Comparison of ENCODE assay signal across 10 mouse cellular contexts in genomic region chr4:49251262-49251661, GRCm38 (mm10).
A peak's percentile ranks its signal among the peaks of the same experiment; 100 is the strongest.
DNase-seq lines count a peak whose midpoint lies in the region; ATAC-seq and TF ChIP-seq lines count a peak whose summit lies in the region.
"Had no signal": no experiment of that assay in that cellular context is flagged by ENCODE, and none has a peak within 500 bp of the region (broad histone marks: within the 10 kb centered on the region; RNA-seq: fewer than 3 reads in every experiment).

No protein-coding gene starts in this region.

- H3K9me3 ChIP-seq in lung, embryonic 14.5 days (ENCODE audit: low read depth, low read length) = no peaks in the 10 kb centered on the region
- H3K9me3 ChIP-seq in embryonic facial prominence, embryonic 14.5 days (ENCODE audit: control insufficient read depth, low read length) = no peaks in the 10 kb centered on the region
- H3K9me3 ChIP-seq: liver, embryonic 13.5 days had no signal

- H3K9ac ChIP-seq in lung, embryonic 14.5 days = no peak overlapping the region
- H3K9ac ChIP-seq in embryonic facial prominence, embryonic 14.5 days (ENCODE audit: low read depth, low read length) = no peak overlapping the region
- H3K9ac ChIP-seq: liver, embryonic 13.5 days had no signal

- ATAC-seq in frontal cortex, adult (ENCODE audit: low TSS enrichment) = peak; percentile 74
- ATAC-seq in lung, embryonic 14.5 days (ENCODE audit: insufficient read depth) = no peak
- ATAC-seq in embryonic facial prominence, embryonic 14.5 days (ENCODE audit: low read depth) = no peak; the same call in 1 of the 2 replicates
- no peak for ATAC-seq in megakaryocyte-erythroid progenitor cell, adult 5-6 weeks (replicated peaks; ENCODE audit: low FRiP score, low TSS enrichment, poor library complexity, severe bottlenecking)

- H3K27ac ChIP-seq in lung, embryonic 14.5 days (ENCODE audit: low read depth) = no peak overlapping the region
- no peak overlapping the region for H3K27ac ChIP-seq in embryonic facial prominence, embryonic 14.5 days (replicated peaks; ENCODE audit: low read depth, low read length)
- H3K27ac ChIP-seq: liver, embryonic 13.5 days had no signal

- H3K4me2 ChIP-seq in lung, embryonic 14.5 days = no peak overlapping the region
- H3K4me2 ChIP-seq in embryonic facial prominence, embryonic 14.5 days (ENCODE audit: low read depth, low read length) = no peak overlapping the region
- H3K4me2 ChIP-seq: liver, embryonic 13.5 days had no signal

- H3K36me3 ChIP-seq in lung, embryonic 14.5 days (ENCODE audit: insufficient read depth) = no peaks in the 10 kb centered on the region
- no peaks in the 10 kb centered on the region for H3K36me3 ChIP-seq in embryonic facial prominence, embryonic 14.5 days (ENCODE audit: control insufficient read depth, insufficient read depth, low read length)
- H3K36me3 ChIP-seq: liver, embryonic 13.5 days had no signal

- H3K4me1 ChIP-seq in lung, embryonic 14.5 days (ENCODE audit: insufficient read depth) = no peaks in the 10 kb centered on the region
- H3K4me1 ChIP-seq in embryonic facial prominence, embryonic 14.5 days (ENCODE audit: control insufficient read depth, insufficient read depth, low read length) = 0 out of 2 replicates have a peak, but pooled peaks cover 2% of the 10 kb centered on the region
- H3K4me1 ChIP-seq: liver, embryonic 13.5 days had no signal

- 17% methylated on average over 3 of the region's 3 CpGs for WGBS in lung, embryonic 14.5 days
- 17% methylated on average over 3 of the region's 3 CpGs for WGBS in embryonic facial prominence, embryonic 14.5 days

- no peak for DNase-seq in frontal cortex, postnatal 14 days (ENCODE audit: low spot score in 2 of 2)
- DNase-seq in lung, embryonic 14.5 days = peak; percentile 57
- DNase-seq in lung, postnatal 4 days = no peak
- DNase-seq in embryonic facial prominence, embryonic 14.5 days (ENCODE audit: low spot score) = peak; percentile 51
- peak; percentile 2 for DNase-seq in retina, adult 2 months (ENCODE audit: low read depth, low spot score)
- DNase-seq in adipocyte (ENCODE audit: low spot score) = no peak
- DNase-seq: cerebellum, adult 18-20 months; liver, embryonic 13.5 days had no signal

- peak; percentile 54 for TF ChIP-seq CTCF in lung, embryonic 14.5 days (IDR thresholded peaks at IDR 0.05; ENCODE audit: low read depth)

- no peaks in the 10 kb centered on the region for H3K27me3 ChIP-seq in lung, embryonic 14.5 days (ENCODE audit: insufficient read depth, low read length)
- no peaks in the 10 kb centered on the region for H3K27me3 ChIP-seq in embryonic facial prominence, embryonic 14.5 days (replicated peaks; ENCODE audit: control insufficient read depth, insufficient read depth, low read length)
- H3K27me3 ChIP-seq: liver, embryonic 13.5 days had no signal

- no peak overlapping the region for H3K4me3 ChIP-seq in lung, embryonic 14.5 days (ENCODE audit: low read depth, low read length)
- no peak overlapping the region for H3K4me3 ChIP-seq in embryonic facial prominence, embryonic 14.5 days (ENCODE audit: low read depth, low read length)
- H3K4me3 ChIP-seq: liver, embryonic 13.5 days had no signal

Comparison
In these comparisons a context has a peak if more than half of its experiments do, and no peak if none do; other contexts are left out.
1. DNase-seq: peak in lung, embryonic 14.5 days (single experiment), embryonic facial prominence, embryonic 14.5 days (single experiment) and retina, adult 2 months (single experiment); none in frontal cortex, postnatal 14 days (0 of 2), lung, postnatal 4 days (0 of 2) and adipocyte (single experiment).